Mouse (Mus musculus) gastrocnemius, adult 2 months (tissue): ENCODE data around the gene Jarid2. TPM values are rescaled to one million over a fixed set of nuclear protein-coding genes. Genes with fewer than 3 reads are reported as not detected.

Experiments
- DNase-seq: peaks from one replicate; pipeline ENCODE4 v3.0.0; 2022
- H3K27ac ChIP-seq: fragments of 200-600 bp; 2 replicates; pipeline ENCODE4 v1.8.1; 2022; ENCODE audit warnings: mild to moderate bottlenecking
- H3K4me3 ChIP-seq: fragments of 200-600 bp; 2 replicates; pipeline ENCODE4 v1.8.1; 2022; ENCODE audit warnings: mild to moderate bottlenecking, moderate library complexity
- CTCF ChIP-seq: fragments of 200-600 bp; IDR thresholded peaks from 2 replicates; pipeline ENCODE4 v1.8.1; 2022; ENCODE audit warnings: antibody characterized with exemption, mild to moderate bottlenecking, moderate library complexity
- intact Hi-C: fragments of 180-260 bp; cut with DNase I; formaldehyde crosslinking; loops from one replicate; pipeline ENCODE4 v1.15.1; 2025
- total RNA-seq, 2 experiments: library from RNA; stranded (reverse); gene quantifications; 2 replicates each; pipeline ENCODE4 v1.2.3; 2021

Gene Jarid2
- total RNA-seq, 2 experiments from 2014 or later, result 26.0 to 29.0 TPM

- no peak for DNase-seq
- intact Hi-C loops, result no loop called here
- no peak overlapping the region for H3K27ac ChIP-seq
- no peak for TF ChIP-seq CTCF
- H3K4me3 ChIP-seq, result no peak overlapping the region
Observed at GRCm38 (mm10) chr13:44948320-44949250, 219.3 kb downstream of the Jarid2 start.

GRCm38 (mm10) chr13:44952393-44953086, 223.3 kb downstream of the Jarid2 start:
- intact Hi-C loops, result loop anchor here (5.0 kb wide), 1 partner anchor 195 kb away; no protein-coding TSS in a partner anchor
- Histone ChIP-seq H3K27ac (no peak overlapping the region), H3K4me3 (no peak overlapping the region)
- peak; percentile 32 for DNase-seq
- peak; percentile 54 for TF ChIP-seq CTCF

- H3K4me3 ChIP-seq, result no peak overlapping the region
- intact Hi-C loops, result loop anchor here (5.0 kb wide), 1 partner anchor 196 kb away; no protein-coding TSS in a partner anchor
- no peak for TF ChIP-seq CTCF
- no peak overlapping the region for H3K27ac ChIP-seq
- no peak for DNase-seq
Observed at GRCm38 (mm10) chr13:44953546-44954231, 224.4 kb downstream of the Jarid2 start.

- DNase-seq, result no peak
- no peak overlapping the region for H3K4me3 ChIP-seq
- H3K27ac ChIP-seq, result no peak overlapping the region
- intact Hi-C loops, result loop anchor here (5.0 kb wide), 1 partner anchor 197 kb away; no protein-coding TSS in a partner anchor
- no peak for TF ChIP-seq CTCF
Observed at GRCm38 (mm10) chr13:44954232-44954568, 224.9 kb downstream of the Jarid2 start.

- TF ChIP-seq CTCF, result no peak
- intact Hi-C loops, result no loop called here
- Histone ChIP-seq H3K27ac (no peak overlapping the region), H3K4me3 (no peak overlapping the region)
- DNase-seq, result no peak
Observed at GRCm38 (mm10) chr13:44955781-44956180, 226.5 kb downstream of the Jarid2 start.

GRCm38 (mm10) chr13:44957049-44957448, 227.8 kb downstream of the Jarid2 start:
- Histone ChIP-seq H3K4me3 (no peak overlapping the region), H3K27ac (no peak overlapping the region)
- intact Hi-C loops, result no loop called here
- TF ChIP-seq CTCF, result no peak
- no peak for DNase-seq

- no peak overlapping the region for H3K27ac ChIP-seq
- TF ChIP-seq CTCF, result no peak
- intact Hi-C loops, result no loop called here
- H3K4me3 ChIP-seq, result no peak overlapping the region
- DNase-seq, result no peak
Observed at GRCm38 (mm10) chr13:44960542-44961291, 231.4 kb downstream of the Jarid2 start.
